ENCODE assay signal across 18 mouse cellular contexts in the genomic region with DNA sequence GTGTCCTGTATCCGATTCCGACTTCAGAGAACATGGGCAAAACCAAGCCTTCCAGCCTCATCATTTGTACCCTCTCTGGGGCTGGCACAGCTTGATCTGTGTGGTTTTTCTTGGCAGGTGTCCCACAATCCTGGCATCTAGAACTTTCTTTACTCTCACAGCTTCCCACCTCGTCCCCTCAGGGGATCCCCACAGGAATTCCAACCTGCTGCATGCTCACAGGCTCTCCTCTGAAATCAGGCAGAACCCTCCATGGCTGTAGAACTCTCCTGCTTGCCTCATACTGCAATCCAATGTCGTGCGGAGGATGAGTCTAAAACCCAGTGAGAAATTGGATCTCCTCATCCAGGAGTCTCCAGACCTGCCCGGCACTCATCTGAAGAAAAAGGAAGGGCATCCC.
"Had no signal": no experiment of that assay in that cellular context is flagged by ENCODE, and none has a peak within 500 bp of the region (broad histone marks: within the 10 kb centered on the region; RNA-seq: fewer than 3 reads in every experiment).

No protein-coding gene starts in this region.

- DNase-seq: kidney, adult 11 months; kidney, postnatal 14 days; kidney, postnatal 4 days; layer of hippocampus, postnatal 36 days; liver, embryonic 13.5 days; lung, adult 2 months; lung, postnatal 14 days; lung, postnatal 4 days; retina, postnatal 1 day; right cerebral cortex, postnatal 25 days; spleen, adult 18-20 months; thymus, postnatal 25 days had no signal

- H3K4me3 ChIP-seq: left cerebral cortex, adult 2 months; liver, embryonic 13.5 days; midbrain, embryonic 12.5 days; midbrain, embryonic 15.5 days; myocyte; neural tube, embryonic 13.5 days; stomach, embryonic 15.5 days had no signal

- ATAC-seq: midbrain, embryonic 15.5 days had no signal

- H3K4me1 ChIP-seq: midbrain, embryonic 12.5 days; midbrain, embryonic 15.5 days; stomach, embryonic 15.5 days had no signal

- H3K4me2 ChIP-seq: liver, embryonic 13.5 days; midbrain, embryonic 12.5 days; midbrain, embryonic 15.5 days; neural tube, embryonic 13.5 days; stomach, embryonic 15.5 days had no signal

- H3K27me3 ChIP-seq: liver, embryonic 13.5 days; midbrain, embryonic 12.5 days; midbrain, embryonic 15.5 days; neural tube, embryonic 13.5 days; stomach, embryonic 15.5 days had no signal

- H3K36me3 ChIP-seq: liver, embryonic 13.5 days; midbrain, embryonic 12.5 days; midbrain, embryonic 15.5 days; neural tube, embryonic 13.5 days; stomach, embryonic 15.5 days had no signal

- H3K27ac ChIP-seq: liver, embryonic 13.5 days; midbrain, embryonic 12.5 days; midbrain, embryonic 15.5 days; neural tube, embryonic 13.5 days; stomach, embryonic 15.5 days had no signal

- H3K9ac ChIP-seq: liver, embryonic 13.5 days; midbrain, embryonic 12.5 days; midbrain, embryonic 15.5 days; neural tube, embryonic 13.5 days; stomach, embryonic 15.5 days had no signal

- H3K9me3 ChIP-seq: liver, embryonic 13.5 days; midbrain, embryonic 12.5 days; midbrain, embryonic 15.5 days; neural tube, embryonic 13.5 days; stomach, embryonic 15.5 days had no signal
